Mouse (Mus musculus) testis, adult 2 months (tissue): Measurements from ENCODE around the gene Ip6k1. TPM values are rescaled to one million over a fixed set of nuclear protein-coding genes. Genes with fewer than 3 reads are reported as not detected.
A peak's percentile ranks its signal among the peaks of the same experiment; 100 is the strongest.

Experiments used
- H3K27ac ChIP-seq: fragments of 200-500 bp; 2 replicates; pipeline ENCODE4 v1.5.1; 2012; ENCODE audit warnings: low read depth, low read length; ENCODE audit not compliant: control insufficient read depth, insufficient read depth
- H3K27me3 ChIP-seq: fragments of 200-500 bp; 2 replicates; pipeline ENCODE4 v1.6.1; 2012; ENCODE audit warnings: mild to moderate bottlenecking, low read length, moderate library complexity; ENCODE audit not compliant: control insufficient read depth, insufficient read depth
- H3K36me3 ChIP-seq: fragments of 200-500 bp; 2 replicates; pipeline ENCODE4 v1.6.1; 2012; ENCODE audit warnings: mild to moderate bottlenecking, low read length; ENCODE audit not compliant: control insufficient read depth, insufficient read depth
- H3K4me1 ChIP-seq: fragments of 200-500 bp; 2 replicates; pipeline ENCODE4 v1.6.1; 2012; ENCODE audit warnings: low read length; ENCODE audit not compliant: control insufficient read depth, insufficient read depth
- H3K4me3 ChIP-seq: fragments of 200-500 bp; 2 replicates; pipeline ENCODE4 v1.5.1; 2012; ENCODE audit warnings: low read depth, mild to moderate bottlenecking, low read length, moderate library complexity, mixed read lengths; ENCODE audit not compliant: control insufficient read depth
- CTCF ChIP-seq: fragments of 200-500 bp; IDR thresholded peaks from 2 replicates; pipeline ENCODE4 v1.5.1; 2012; ENCODE audit warnings: low read depth, mild to moderate bottlenecking, inconsistent platforms, low read length, moderate library complexity; ENCODE audit not compliant: control insufficient read depth, insufficient read depth, insufficient replicate concordance
- POLR2A ChIP-seq: fragments of 200-500 bp; IDR thresholded peaks from 2 replicates; pipeline ENCODE4 v1.6.1; 2012; ENCODE audit warnings: low read depth, mild to moderate bottlenecking, inconsistent platforms, low read length, moderate library complexity; ENCODE audit not compliant: control insufficient read depth
- polyA plus RNA-seq: library from polyadenylated mRNA; depleted of rRNA; stranded (reverse); fragments of >200 nt; gene quantifications from 2 replicates; pipeline ENCODE4 v1.2.3, GENCODE M21; 2012

Gene Ip6k1
- polyA plus RNA-seq, 1 experiment, result 247 TPM

- no peak for TF ChIP-seq CTCF
- H3K4me3 ChIP-seq, result no peak overlapping the region
- H3K27me3 ChIP-seq, result no peaks in the 10 kb centered on the region
- no peaks in the 10 kb centered on the region; the same call in 1 of the 2 replicates for H3K36me3 ChIP-seq
- no peak overlapping the region for H3K27ac ChIP-seq
- no peaks in the 10 kb centered on the region for H3K4me1 ChIP-seq
These were observed 33.2 kb downstream of the Ip6k1 start for GRCm38 (mm10) chr9:108035331-108036156.

GRCm38 (mm10) chr9:108044751-108045492, 42.6 kb downstream of the Ip6k1 start:
- no peaks in the 10 kb centered on the region for H3K27me3 ChIP-seq
- H3K27ac ChIP-seq, result no peak overlapping the region
- no peak for TF ChIP-seq POLR2A
- TF ChIP-seq CTCF, result no peak
- peaks cover 4% of the 10 kb centered on the region for H3K4me1 ChIP-seq
- H3K4me3 ChIP-seq, result no peak overlapping the region
- H3K36me3 ChIP-seq, result no peaks in the 10 kb centered on the region; the same call in 1 of the 2 replicates

GRCm38 (mm10) chr9:108046582-108046981, 44.3 kb downstream of the Ip6k1 start:
- no peak overlapping the region for H3K4me3 ChIP-seq
- no peak for TF ChIP-seq CTCF
- no peak for TF ChIP-seq POLR2A
- H3K4me1 ChIP-seq, result peaks cover 4% of the 10 kb centered on the region
- H3K36me3 ChIP-seq, result no peaks in the 10 kb centered on the region; the same call in 1 of the 2 replicates
- no peak overlapping the region for H3K27ac ChIP-seq
- H3K27me3 ChIP-seq, result no peaks in the 10 kb centered on the region

GRCm38 (mm10) chr9:108047601-108048565, 45.6 kb downstream of the Ip6k1 start:
- no peak for TF ChIP-seq CTCF
- no peak for TF ChIP-seq POLR2A
- H3K4me3 ChIP-seq, result peak overlapping the region; percentile 80
- H3K27ac ChIP-seq, result no peak overlapping the region
- H3K27me3 ChIP-seq, result no peaks in the 10 kb centered on the region
- H3K4me1 ChIP-seq, result peaks cover 4% of the 10 kb centered on the region
- no peaks in the 10 kb centered on the region; the same call in 1 of the 2 replicates for H3K36me3 ChIP-seq

GRCm38 (mm10) chr9:108048566-108048955, 46.3 kb downstream of the Ip6k1 start:
- Histone ChIP-seq H3K36me3 (no peaks in the 10 kb centered on the region; the same call in 1 of the 2 replicates), H3K27ac (0 out of 2 replicates have a peak overlapping the region, but pooled peaks have one; percentile 56), H3K4me1 (peaks cover 6% of the 10 kb centered on the region), H3K4me3 (peak overlapping the region; percentile 80), H3K27me3 (no peaks in the 10 kb centered on the region)
- TF ChIP-seq CTCF (no peak), POLR2A (no peak)

- H3K4me1 ChIP-seq, result peaks cover 6% of the 10 kb centered on the region
- H3K36me3 ChIP-seq, result no peaks in the 10 kb centered on the region; the same call in 1 of the 2 replicates
These were observed 46.7 kb downstream of the Ip6k1 start, which contains the start of gene Gmppb for GRCm38 (mm10) chr9:108049016-108049455. Gmppb (plus strand) TSS chr9:108049242.

More at GRCm38 (mm10) chr9:108049016-108049455, 46.7 kb downstream of the Ip6k1 start, which contains the start of gene Gmppb:
- Histone ChIP-seq H3K27ac (peak within 1 kb of the TSS; percentile 97), H3K4me3 (peak within 1 kb of the TSS; percentile 99), H3K27me3 (no peaks in the 10 kb centered on the region)
- TF ChIP-seq CTCF (no peak), POLR2A (peak; percentile 66)
